ENCODE assay signal across 10 mouse cellular contexts in the genomic region with DNA sequence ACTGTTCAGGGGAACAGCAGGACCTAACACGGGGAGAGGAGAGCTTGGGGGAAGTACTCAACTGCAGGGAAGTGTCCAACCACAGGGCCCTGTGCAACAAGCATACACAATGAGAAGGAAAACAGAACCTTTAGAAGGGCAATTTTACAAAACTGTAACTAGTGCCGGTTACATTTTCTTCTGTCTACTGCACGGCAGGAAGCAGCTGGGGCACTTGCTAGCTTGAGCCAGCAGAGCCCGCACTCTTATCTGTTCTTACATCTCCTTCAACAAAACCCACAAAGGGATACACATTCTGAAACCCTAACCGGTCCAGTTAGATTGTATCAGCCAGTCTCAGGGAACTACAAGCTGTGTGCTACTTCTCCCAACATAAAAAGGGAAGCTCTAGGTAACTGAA. TPM values are rescaled to one million over a fixed set of nuclear protein-coding genes. Genes with fewer than 3 reads are reported as not detected.
DNase-seq lines count a peak whose midpoint lies in the region; ATAC-seq lines count a peak whose summit lies in the region.
"Had no signal": no experiment of that assay in that cellular context is flagged by ENCODE, and none has a peak within 500 bp of the region (broad histone marks: within the 10 kb centered on the region; RNA-seq: fewer than 3 reads in every experiment).

No protein-coding gene starts in this region.

- peaks cover 44% of the 10 kb centered on the region for H3K36me3 ChIP-seq in hindbrain, embryonic 14.5 days (replicated peaks; ENCODE audit: control insufficient read depth, insufficient read depth)

- no peaks in the 10 kb centered on the region for H3K9me3 ChIP-seq in hindbrain, embryonic 14.5 days (ENCODE audit: control insufficient read depth, low read length)
- H3K9me3 ChIP-seq: limb, embryonic 12.5 days had no signal

- no peaks in the 10 kb centered on the region for H3K27me3 ChIP-seq in hindbrain, embryonic 14.5 days (ENCODE audit: control insufficient read depth, insufficient read depth, low read length)

- WGBS in hindbrain, embryonic 14.5 days, result 77% methylated on average over 5 of the region's 5 CpGs

- DNase-seq in frontal cortex, postnatal 14 days (ENCODE audit: low spot score in 2 of 2), result no peak
- peak; percentile 33 for DNase-seq in CD4-positive helper T cell, adult 2 months (ENCODE audit: low read depth, low spot score)
- DNase-seq in adrenal gland, postnatal 4 days (ENCODE audit: low spot score in 2 of 2), result no peak
- no peak for DNase-seq in hindbrain, embryonic 14.5 days (ENCODE audit: low spot score)
- no peak for DNase-seq in adrenal gland, adult 18-20 months (ENCODE audit: low spot score in 2 of 2)
- DNase-seq: cerebellum, postnatal 36 days had no signal

- no peak overlapping the region for H3K9ac ChIP-seq in hindbrain, embryonic 14.5 days
- H3K9ac ChIP-seq: limb, embryonic 12.5 days had no signal

- 0 out of 2 replicates have a peak, but pooled peaks have one; percentile 20 for ATAC-seq in frontal cortex, adult (ENCODE audit: low TSS enrichment)
- ATAC-seq in inflammation-experienced regulatory T-cells, adult 6 months, result peak; percentile 63
- peak; percentile 63 for ATAC-seq in megakaryocyte, adult 5-6 weeks (ENCODE audit: poor library complexity, severe bottlenecking)
- ATAC-seq in hindbrain, embryonic 14.5 days (ENCODE audit: low FRiP score), result no peak

- H3K4me2 ChIP-seq in hindbrain, embryonic 14.5 days (replicated peaks), result no peak overlapping the region
- H3K4me2 ChIP-seq: limb, embryonic 12.5 days had no signal

- H3K27ac ChIP-seq in hindbrain, embryonic 14.5 days, result no peak overlapping the region
- H3K27ac ChIP-seq: limb, embryonic 12.5 days had no signal

- no peak overlapping the region for H3K4me3 ChIP-seq in hindbrain, embryonic 14.5 days (replicated peaks; ENCODE audit: low read length)
- H3K4me3 ChIP-seq: limb, embryonic 12.5 days had no signal

- peaks cover 20% of the 10 kb centered on the region for H3K4me1 ChIP-seq in hindbrain, embryonic 14.5 days (replicated peaks; ENCODE audit: control insufficient read depth, insufficient read depth, low read length)

RNA-seq across cellular contexts. Expression of a gene that starts 20.9 kb away (rescaled TPM):
- polyA plus RNA-seq in inflammation-experienced regulatory T-cells, adult 6 months (2017; shearing (Covaris generic)), result 10 to 100 TPM; 28.3 to 31.6 (median 31.2) TPM
- total RNA-seq in megakaryocyte, adult 5-6 weeks (2015), result 20.1 and 22.1 TPM in 2 replicates
- total RNA-seq in megakaryocyte, adult 5-6 weeks (2017), result 12.8 and 17.2 TPM in 2 replicates
- total RNA-seq in adrenal gland, postnatal 4 days (2021), result 10 to 100 TPM; 26.9 to 35.9 TPM
- polyA plus RNA-seq in hindbrain, embryonic 14.5 days (2014; fragmentation: Nextera tagmentation; extraction: Ambion mirVana), result 46.5 and 51.0 TPM in 2 replicates
- total RNA-seq in adrenal gland, adult 18-20 months (2021), result 10 to 100 TPM; 28.2 to 28.4 TPM
